Mouse (Mus musculus) c-Kit-positive CD71-positive TER-119-negative erythroid progenitor cells, embryonic 14.5 days (primary cell): ENCODE results near the gene Ubtd2.

Source experiments
- DNase-seq: peaks from one replicate; pipeline ENCODE4 v3.0.0-alpha.2; 2013; ENCODE audit warnings: low read depth

Ubtd2 gene

GRCm38 (mm10) chr11:32519354-32519753, 64.2 kb downstream of the Ubtd2 start:
- no peak for DNase-seq

- DNase-seq: no peak
Observed at GRCm38 (mm10) chr11:32521246-32521645, 66.1 kb downstream of the Ubtd2 start.

- DNase-seq: no peak
Observed at GRCm38 (mm10) chr11:32524122-32524920, 69.2 kb downstream of the Ubtd2 start.

- no peak for DNase-seq
Observed at GRCm38 (mm10) chr11:32527006-32527405, 71.8 kb downstream of the Ubtd2 start.

GRCm38 (mm10) chr11:32530151-32530550, 75.0 kb downstream of the Ubtd2 start:
- DNase-seq: no peak

- no peak for DNase-seq
Observed at GRCm38 (mm10) chr11:32531871-32532764, 76.9 kb downstream of the Ubtd2 start, which contains the start of gene Efcab9. Gene Efcab9, minus strand, starts transcription at chr11:32532081.

- DNase-seq: peak; percentile 67
Observed at GRCm38 (mm10) chr11:32532765-32533481, 77.8 kb downstream of the Ubtd2 start, which contains the start of gene Stk10. Gene Stk10, plus strand, starts transcription at chr11:32533305.

GRCm38 (mm10) chr11:32533482-32534261, 78.5 kb downstream of the Ubtd2 start:
- DNase-seq: peak; percentile 54

- DNase-seq: no peak
Observed at GRCm38 (mm10) chr11:32534453-32535075, 79.4 kb downstream of the Ubtd2 start.

GRCm38 (mm10) chr11:32535646-32536045, 80.5 kb downstream of the Ubtd2 start:
- no peak for DNase-seq

- DNase-seq: no peak
Observed at GRCm38 (mm10) chr11:32536954-32537353, 81.8 kb downstream of the Ubtd2 start.

- DNase-seq: no peak
Observed at GRCm38 (mm10) chr11:32538435-32538834, 83.3 kb downstream of the Ubtd2 start.

GRCm38 (mm10) chr11:32538846-32539245, 83.7 kb downstream of the Ubtd2 start:
- DNase-seq: no peak

- DNase-seq: no peak
Observed at GRCm38 (mm10) chr11:32539717-32540116, 84.5 kb downstream of the Ubtd2 start.

- DNase-seq: no peak
Observed at GRCm38 (mm10) chr11:32540463-32540862, 85.3 kb downstream of the Ubtd2 start.

GRCm38 (mm10) chr11:32542181-32542580, 87.0 kb downstream of the Ubtd2 start:
- DNase-seq: no peak

- peak; percentile 67 for DNase-seq
Observed at GRCm38 (mm10) chr11:32542687-32543411, 87.7 kb downstream of the Ubtd2 start.

GRCm38 (mm10) chr11:32544041-32544440, 88.9 kb downstream of the Ubtd2 start:
- DNase-seq: no peak

- no peak for DNase-seq
Observed at GRCm38 (mm10) chr11:32544497-32544896, 89.3 kb downstream of the Ubtd2 start.

- DNase-seq: no peak
Observed at GRCm38 (mm10) chr11:32545605-32546004, 90.4 kb downstream of the Ubtd2 start.
